Mouse (Mus musculus): ENCODE results near the gene Kctd17. TPM values are rescaled to one million over a fixed set of nuclear protein-coding genes. Genes with fewer than 3 reads are reported as not detected.

Kctd17 gene
- polyA plus RNA-seq, 1 experiment from 2014 or later = 45.7 TPM

DNA sequence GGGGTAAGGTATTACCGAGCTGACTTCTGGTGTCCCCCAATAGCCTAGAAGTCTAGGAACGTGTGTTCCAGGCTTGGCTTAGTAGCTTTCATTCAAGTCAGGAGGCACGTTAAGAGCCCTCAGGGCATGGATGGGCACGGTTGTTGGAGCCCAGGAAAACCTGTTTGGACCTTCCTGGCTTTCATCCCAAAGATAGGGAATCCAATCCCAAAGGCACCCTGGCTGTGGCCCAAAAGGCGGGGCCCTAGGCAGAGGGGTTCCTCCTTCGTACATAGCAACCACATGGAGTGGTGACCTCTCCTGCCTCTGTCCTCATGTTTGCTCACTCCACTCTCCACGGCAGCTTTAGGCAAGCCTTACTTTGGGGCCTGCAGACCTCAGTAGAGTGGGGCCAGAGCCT lies 25.9 kb upstream of the Kctd17 start:
- Histone ChIP-seq H3K9ac (no peak overlapping the region), H3K4me1 (peaks cover 52% of the 10 kb centered on the region), H3K27me3 (no peaks in the 10 kb centered on the region), H3K36me3 (no peaks in the 10 kb centered on the region), H3K4me2 (no peak overlapping the region), H3K4me3 (no peak overlapping the region), H3K27ac (no peak overlapping the region), H3K9me3 (no peaks in the 10 kb centered on the region)
- WGBS = 62% methylated on average over 7 of the region's 7 CpGs
- no peak for ATAC-seq (ENCODE audit: insufficient number of reproducible peaks, low FRiP score, low TSS enrichment, low read depth)

- H3K9ac ChIP-seq = no peak overlapping the region
- no peak for ATAC-seq (ENCODE audit: insufficient number of reproducible peaks, low FRiP score, low TSS enrichment, low read depth)
- no peak overlapping the region for H3K4me2 ChIP-seq
- no peaks in the 10 kb centered on the region for H3K36me3 ChIP-seq
- H3K27ac ChIP-seq = no peak overlapping the region
- peaks cover 52% of the 10 kb centered on the region for H3K4me1 ChIP-seq
- H3K9me3 ChIP-seq = no peaks in the 10 kb centered on the region
- H3K4me3 ChIP-seq = no peak overlapping the region
- peaks cover 9% of the 10 kb centered on the region; the same call in 1 of the 2 replicates for H3K27me3 ChIP-seq
- 67% methylated on average over 3 of the region's 3 CpGs for WGBS
These were observed 25.0 kb upstream of the Kctd17 start for GRCm38 (mm10) chr15:78403301-78403741.

- H3K4me2 ChIP-seq = no peak overlapping the region
- H3K9ac ChIP-seq = no peak overlapping the region
- H3K27me3 ChIP-seq = peaks cover 15% of the 10 kb centered on the region
- H3K9me3 ChIP-seq = no peaks in the 10 kb centered on the region
- peaks cover 52% of the 10 kb centered on the region for H3K4me1 ChIP-seq
- H3K27ac ChIP-seq = peak overlapping the region; percentile 34; the same call in 1 of the 2 replicates
- no peak for ATAC-seq (ENCODE audit: insufficient number of reproducible peaks, low FRiP score, low TSS enrichment, low read depth)
- WGBS = 40% methylated on average over 1 of the region's 1 CpGs
- no peak overlapping the region for H3K4me3 ChIP-seq
- no peaks in the 10 kb centered on the region for H3K36me3 ChIP-seq
These were observed 24.5 kb upstream of the Kctd17 start for GRCm38 (mm10) chr15:78403896-78404295.

GRCm38 (mm10) chr15:78405098-78405497 lies 23.3 kb upstream of the Kctd17 start:
- no peak overlapping the region; the same call in 1 of the 2 replicates for H3K9ac ChIP-seq
- no peak overlapping the region for H3K27ac ChIP-seq
- no peak for ATAC-seq (ENCODE audit: insufficient number of reproducible peaks, low FRiP score, low TSS enrichment, low read depth)
- peaks cover 27% of the 10 kb centered on the region for H3K27me3 ChIP-seq
- 55% methylated on average over 11 of the region's 11 CpGs for WGBS
- peak overlapping the region; percentile 63 for H3K4me3 ChIP-seq
- no peaks in the 10 kb centered on the region for H3K9me3 ChIP-seq
- H3K36me3 ChIP-seq = no peaks in the 10 kb centered on the region
- H3K4me1 ChIP-seq = peaks cover 58% of the 10 kb centered on the region
- H3K4me2 ChIP-seq = peak overlapping the region; percentile 91

- no peaks in the 10 kb centered on the region for H3K9me3 ChIP-seq
- H3K27me3 ChIP-seq = peaks cover 32% of the 10 kb centered on the region
- peak; percentile 71 for ATAC-seq (ENCODE audit: insufficient number of reproducible peaks, low FRiP score, low TSS enrichment, low read depth)
- H3K4me3 ChIP-seq = peak within 1 kb of the TSS; percentile 63
- H3K36me3 ChIP-seq = no peaks in the 10 kb centered on the region
- peak within 1 kb of the TSS; percentile 91 for H3K4me2 ChIP-seq
- peaks cover 62% of the 10 kb centered on the region for H3K4me1 ChIP-seq
- 3% methylated on average over 34 of the region's 34 CpGs for WGBS
- peak within 1 kb of the TSS; percentile 93 for H3K27ac ChIP-seq
- peak within 1 kb of the TSS; percentile 57 for H3K9ac ChIP-seq
These were observed 22.7 kb upstream of the Kctd17 start, which contains the start of gene Tst for GRCm38 (mm10) chr15:78405517-78406211. TSS of gene Tst (minus strand) at chr15:78405907.

GRCm38 (mm10) chr15:78406293-78406934 lies 21.9 kb upstream of the Kctd17 start, which contains the start of gene Mpst:
TSS of gene Mpst (plus strand) at chr15:78406416.
- Histone ChIP-seq H3K27me3 (peaks cover 40% of the 10 kb centered on the region), H3K9me3 (no peaks in the 10 kb centered on the region), H3K4me3 (peak within 1 kb of the TSS; percentile 63), H3K36me3 (no peaks in the 10 kb centered on the region), H3K4me1 (peaks cover 61% of the 10 kb centered on the region), H3K27ac (peak within 1 kb of the TSS; percentile 93), H3K4me2 (peak within 1 kb of the TSS; percentile 91), H3K9ac (peak within 1 kb of the TSS; percentile 57)
- under 1% methylated on average over 40 of the region's 40 CpGs for WGBS
- ATAC-seq (ENCODE audit: insufficient number of reproducible peaks, low FRiP score, low TSS enrichment, low read depth) = peak; percentile 84

DNA sequence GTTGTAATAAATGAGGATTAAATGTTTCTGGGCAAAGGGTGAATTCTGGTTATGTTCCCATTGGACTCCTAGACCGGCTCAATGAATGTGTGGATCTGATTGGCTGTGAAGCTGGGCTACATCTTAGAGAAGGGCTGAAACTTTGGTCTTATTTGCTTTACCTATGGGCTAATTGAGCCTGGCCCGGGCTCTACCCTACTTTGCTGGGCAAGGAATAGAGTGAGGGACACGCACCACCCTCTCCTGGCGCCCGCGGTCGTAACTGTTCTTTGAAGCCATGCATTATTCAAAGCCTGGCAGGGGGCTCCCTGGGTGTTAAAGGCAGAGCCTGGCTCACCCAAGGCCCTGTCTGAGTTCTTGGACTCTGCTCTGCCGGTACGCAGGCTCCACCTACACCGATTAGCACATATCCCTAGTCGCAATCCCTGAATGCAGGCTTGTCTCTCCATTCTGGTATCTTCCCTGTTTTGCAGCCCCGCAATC lies 18.8 kb upstream of the Kctd17 start:
- Histone ChIP-seq H3K9ac (no peak overlapping the region), H3K9me3 (no peaks in the 10 kb centered on the region), H3K27ac (no peak overlapping the region), H3K27me3 (peaks cover 45% of the 10 kb centered on the region), H3K4me3 (peak overlapping the region; percentile 23), H3K4me1 (peaks cover 30% of the 10 kb centered on the region), H3K36me3 (peaks cover 3% of the 10 kb centered on the region; the same call in 1 of the 2 replicates), H3K4me2 (peak overlapping the region; percentile 37)
- no peak for ATAC-seq (ENCODE audit: insufficient number of reproducible peaks, low FRiP score, low TSS enrichment, low read depth)
- WGBS = 22% methylated on average over 12 of the region's 12 CpGs

DNA sequence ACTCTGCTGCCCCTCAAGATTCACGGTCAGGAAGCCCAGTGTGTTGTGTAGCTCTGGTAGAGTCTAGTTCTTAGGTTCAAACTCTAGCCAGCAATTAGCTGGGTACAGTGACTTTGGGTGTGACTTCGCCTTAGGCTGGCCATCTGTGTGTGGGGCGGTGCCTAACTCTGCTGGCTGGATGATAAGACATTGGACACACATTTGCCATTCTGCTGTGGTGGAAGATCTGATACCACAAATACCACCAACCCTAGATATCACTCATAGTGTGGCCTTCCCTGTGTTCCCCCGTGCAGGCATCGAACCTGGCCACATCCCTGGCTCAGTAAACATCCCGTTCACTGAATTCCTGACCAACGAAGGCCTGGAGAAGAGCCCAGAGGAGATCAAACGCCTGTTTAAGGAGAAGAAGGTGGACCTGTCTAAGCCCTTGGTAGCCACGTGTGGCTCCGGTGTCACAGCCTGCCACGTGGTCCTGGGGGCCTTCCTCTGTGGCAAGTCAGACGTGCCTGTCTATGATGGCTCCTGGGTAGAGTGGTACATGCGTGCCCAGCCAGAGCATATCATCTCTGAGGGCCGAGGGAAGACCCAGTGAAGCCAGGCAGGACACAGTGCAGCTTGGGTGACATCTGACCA lies 15.2 kb upstream of the Kctd17 start:
- no peak overlapping the region for H3K9ac ChIP-seq
- peaks cover 38% of the 10 kb centered on the region for H3K27me3 ChIP-seq
- no peak overlapping the region for H3K27ac ChIP-seq
- no peak for ATAC-seq (ENCODE audit: insufficient number of reproducible peaks, low FRiP score, low TSS enrichment, low read depth)
- no peak overlapping the region for H3K4me2 ChIP-seq
- WGBS = 86% methylated on average over 14 of the region's 14 CpGs
- H3K4me3 ChIP-seq = no peak overlapping the region
- no peaks in the 10 kb centered on the region for H3K9me3 ChIP-seq
- H3K4me1 ChIP-seq = peaks cover 10% of the 10 kb centered on the region
- H3K36me3 ChIP-seq = peaks cover 3% of the 10 kb centered on the region; the same call in 1 of the 2 replicates

- H3K9me3 ChIP-seq = no peaks in the 10 kb centered on the region
- no peak overlapping the region for H3K4me2 ChIP-seq
- peaks cover 33% of the 10 kb centered on the region for H3K27me3 ChIP-seq
- H3K36me3 ChIP-seq = peaks cover 3% of the 10 kb centered on the region; the same call in 1 of the 2 replicates
- no peak for ATAC-seq (ENCODE audit: insufficient number of reproducible peaks, low FRiP score, low TSS enrichment, low read depth)
- H3K4me3 ChIP-seq = no peak overlapping the region
- peaks cover 10% of the 10 kb centered on the region for H3K4me1 ChIP-seq
- no peak overlapping the region for H3K9ac ChIP-seq
- WGBS = 47% methylated on average over 1 of the region's 1 CpGs
- no peak overlapping the region for H3K27ac ChIP-seq
These were observed 14.6 kb upstream of the Kctd17 start for GRCm38 (mm10) chr15:78413719-78414117.

GRCm38 (mm10) chr15:78414157-78414556 lies 14.2 kb upstream of the Kctd17 start:
- no peak overlapping the region for H3K9ac ChIP-seq
- H3K9me3 ChIP-seq = no peaks in the 10 kb centered on the region
- no peak overlapping the region for H3K4me3 ChIP-seq
- 89% methylated on average over 8 of the region's 8 CpGs for WGBS
- no peak overlapping the region for H3K4me2 ChIP-seq
- no peak overlapping the region for H3K27ac ChIP-seq
- H3K4me1 ChIP-seq = peaks cover 10% of the 10 kb centered on the region
- H3K36me3 ChIP-seq = peaks cover 3% of the 10 kb centered on the region; the same call in 1 of the 2 replicates
- ATAC-seq (ENCODE audit: insufficient number of reproducible peaks, low FRiP score, low TSS enrichment, low read depth) = no peak
- peaks cover 28% of the 10 kb centered on the region for H3K27me3 ChIP-seq

DNA sequence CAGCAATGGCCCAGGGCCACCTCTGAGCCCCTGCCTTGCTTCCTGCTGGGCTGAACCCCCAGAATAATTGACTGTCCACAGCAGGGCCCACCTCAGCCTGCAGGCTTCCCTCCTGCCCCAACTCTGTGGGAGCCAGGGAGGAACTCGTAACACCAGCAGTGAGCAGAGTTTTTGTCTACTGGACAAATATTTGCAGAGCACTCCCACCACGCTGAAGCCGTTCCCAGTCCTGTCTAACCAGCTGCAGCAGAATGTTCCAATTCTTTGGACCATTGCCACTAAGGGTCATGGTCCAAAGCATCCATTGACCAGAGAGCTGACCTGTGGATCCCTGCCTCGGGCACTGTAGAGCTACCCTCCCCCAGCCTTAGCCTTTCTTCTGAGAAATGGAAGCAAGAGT lies 11.4 kb upstream of the Kctd17 start:
- Histone ChIP-seq H3K27me3 (peaks cover 3% of the 10 kb centered on the region; the same call in 1 of the 2 replicates), H3K4me3 (no peak overlapping the region), H3K9me3 (no peaks in the 10 kb centered on the region), H3K27ac (no peak overlapping the region), H3K36me3 (peaks cover 3% of the 10 kb centered on the region; the same call in 1 of the 2 replicates), H3K9ac (no peak overlapping the region), H3K4me1 (no peaks in the 10 kb centered on the region), H3K4me2 (no peak overlapping the region)
- no peak for ATAC-seq (ENCODE audit: insufficient number of reproducible peaks, low FRiP score, low TSS enrichment, low read depth)
- WGBS = 48% methylated on average over 4 of the region's 4 CpGs
